Mouse (Mus musculus) left cerebral cortex, adult 9 months (tissue): ENCODE measurements at regions not wholly inside any gene's neighbourhood (a gene's known extent, or its start where the extent isn't known, plus 50 kb on each side); places are given as distances from the start of the nearest gene placed in this dataset.

Source experiments
- DNase-seq, 2 experiments: peaks; one replicate each; pipeline ENCODE4 v3.0.0; 2022; ENCODE audit warnings: low spot score in 2 of 2

DNA sequence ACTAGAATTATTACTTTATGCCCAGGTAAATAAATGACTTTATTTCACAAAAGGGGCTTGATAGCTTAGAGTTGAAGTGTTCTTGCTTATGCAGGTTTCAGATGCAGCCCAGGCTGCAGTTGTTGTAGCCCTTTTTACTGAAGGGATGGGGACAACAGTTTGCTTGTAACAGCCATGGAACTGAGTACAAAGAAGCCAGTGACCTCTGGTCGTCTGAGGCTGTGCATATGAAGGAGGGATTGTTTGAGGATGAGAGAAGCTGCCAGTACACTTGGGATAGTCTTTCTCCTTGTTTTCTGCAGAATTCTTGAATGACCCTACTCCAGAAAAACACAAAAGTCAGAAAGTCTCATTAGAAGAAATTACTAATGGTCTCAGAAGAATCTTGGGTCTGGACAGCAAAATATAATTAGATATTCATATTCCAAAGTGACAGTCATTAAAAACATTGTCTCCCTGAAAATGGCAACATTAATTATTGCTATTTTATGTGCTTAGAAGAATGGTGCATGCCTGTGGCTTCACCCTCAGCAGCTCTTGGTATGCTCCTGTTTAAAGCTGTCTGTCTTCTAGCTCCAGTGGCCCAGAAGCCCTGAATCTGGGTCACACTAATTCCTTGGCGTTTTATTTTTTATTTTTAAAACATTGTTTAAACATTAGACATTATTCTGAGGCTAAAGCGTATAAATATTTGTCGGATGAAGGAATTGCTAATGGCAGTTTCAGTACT lies 61.9 kb upstream of the Arhgap32 start:
- no peak for DNase-seq

DNA sequence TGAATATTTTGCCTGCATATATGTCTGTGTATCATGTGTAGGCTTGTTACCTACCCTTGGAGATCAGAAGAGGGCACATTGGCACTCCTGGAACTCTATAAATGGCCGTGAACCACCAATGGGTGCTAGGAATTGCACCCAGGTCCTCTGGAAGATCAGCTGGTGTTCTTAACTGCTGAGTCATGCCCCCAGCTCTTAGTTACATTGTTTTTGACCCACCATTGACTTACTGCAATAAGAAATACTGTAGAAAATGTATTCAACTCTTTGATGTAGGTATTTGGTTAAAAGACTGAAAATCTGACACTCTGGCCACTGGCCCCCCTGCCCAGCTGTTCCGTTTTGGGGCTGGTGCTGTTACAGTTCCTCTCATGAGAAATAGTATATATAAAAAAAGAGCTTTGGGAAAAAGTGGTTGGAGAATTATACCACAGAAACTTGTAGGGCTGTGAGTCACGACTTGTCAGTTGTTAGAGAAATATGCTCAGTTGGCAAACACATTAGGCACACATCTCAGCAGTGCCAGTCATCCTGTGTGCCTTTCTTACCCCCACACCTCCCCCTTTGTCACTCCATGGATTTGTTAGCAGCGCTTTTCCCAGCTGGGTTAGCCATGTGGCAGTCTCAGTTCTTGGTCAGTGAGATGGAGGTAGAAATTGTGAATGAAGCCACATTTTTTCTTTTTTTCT lies 58.4 kb upstream of the Arhgap32 start:
- DNase-seq, result peak; percentile 36 to 40

GRCm38 (mm10) chr9:32062740-32063139 lies 53.2 kb upstream of the Arhgap32 start:
- no peak for DNase-seq

- DNase-seq, result no peak
These were observed 52.4 kb upstream of the Arhgap32 start for GRCm38 (mm10) chr9:32063541-32063940.

- peak in 1 of 2 experiments; percentile 22 for DNase-seq
These were observed 51.9 kb upstream of the Arhgap32 start for GRCm38 (mm10) chr9:32064007-32064550.
